Mouse (Mus musculus) heart, postnatal 0 days (tissue): Measurements from ENCODE around the gene Zcchc2.

ENCODE experiments used
- CTCF ChIP-seq: IDR thresholded peaks from 2 replicates; pipeline ENCODE4 v1.5.1; 2016; ENCODE audit warnings: antibody characterized with exemption, control low read depth, low read depth
- EP300 ChIP-seq: IDR thresholded peaks from 2 replicates; pipeline ENCODE4 v1.6.1; 2016; ENCODE audit warnings: antibody characterized with exemption, low read depth

DNA sequence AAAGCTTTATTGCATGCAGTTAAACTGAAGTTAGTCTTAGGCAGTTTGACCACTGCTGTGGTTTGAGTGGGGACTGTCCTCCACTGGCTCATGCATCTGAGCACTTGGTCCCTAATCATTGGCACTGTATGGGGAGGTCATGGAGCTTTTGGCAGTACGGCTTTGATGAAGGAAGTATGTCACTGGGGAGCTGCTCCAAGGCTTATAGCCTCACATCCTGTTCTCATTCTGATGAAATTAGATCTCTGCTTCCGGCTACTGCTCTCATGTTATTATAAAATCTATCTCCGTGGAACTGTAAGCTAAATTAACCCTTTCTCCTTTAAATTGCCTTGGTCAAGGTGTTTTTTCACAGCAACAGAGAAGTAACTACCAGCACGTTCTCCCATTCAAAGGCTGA lies 25.7 kb upstream of the Zcchc2 start:
- no peak for TF ChIP-seq CTCF
- TF ChIP-seq EP300, result no peak
